Mouse (Mus musculus) heart, embryonic 11.5 days (tissue): ENCODE results near the gene AC109138.7. TPM values are rescaled to one million over a fixed set of nuclear protein-coding genes. Genes with fewer than 3 reads are reported as not detected.
A peak's percentile ranks its signal among the peaks of the same experiment; 100 is the strongest.

Source experiments
- ATAC-seq: fragments of 200-750 bp; cut with Nextera tagmentation; replicated peaks from 2 replicates; pipeline ENCODE4 v1.8.0; 2017; ENCODE audit warnings: moderate library complexity; ENCODE audit not compliant: insufficient number of reproducible peaks, low FRiP score, low TSS enrichment
- H3K27ac ChIP-seq: fragments of 300-500 bp; sonication (generic); 2 replicates; pipeline ENCODE4 v1.5.1; 2014; ENCODE audit warnings: mild to moderate bottlenecking, low read depth, low read length
- H3K27me3 ChIP-seq: fragments of 300-500 bp; sonication (generic); 2 replicates; pipeline ENCODE4 v1.6.1; 2014; ENCODE audit warnings: mild to moderate bottlenecking, low read length, mixed read lengths; ENCODE audit not compliant: control insufficient read depth, insufficient read depth
- H3K36me3 ChIP-seq: fragments of 300-500 bp; sonication (generic); 2 replicates; pipeline ENCODE4 v1.6.1; 2014; ENCODE audit warnings: mild to moderate bottlenecking, low read length, moderate library complexity, mixed read lengths; ENCODE audit not compliant: control insufficient read depth, insufficient read depth
- H3K4me1 ChIP-seq: fragments of 300-500 bp; sonication (generic); 2 replicates; pipeline ENCODE4 v1.6.1; 2014; ENCODE audit warnings: low read length; ENCODE audit not compliant: control insufficient read depth, insufficient read depth
- H3K4me2 ChIP-seq: fragments of 300-500 bp; sonication (generic); 2 replicates; pipeline ENCODE4 v1.6.1; 2014; ENCODE audit warnings: mild to moderate bottlenecking, moderate library complexity
- H3K4me3 ChIP-seq: fragments of 300-500 bp; sonication (generic); 2 replicates; pipeline ENCODE4 v1.5.1; 2014; ENCODE audit warnings: low read depth, low read length
- H3K9ac ChIP-seq: fragments of 300-500 bp; sonication (generic); 2 replicates; pipeline ENCODE4 v1.6.1; 2014; ENCODE audit warnings: mild to moderate bottlenecking, low read depth, low read length, moderate library complexity
- H3K9me3 ChIP-seq: fragments of 300-500 bp; sonication (generic); replicated peaks from 2 replicates; pipeline ENCODE4 v1.6.1; 2016; ENCODE audit warnings: low read length; ENCODE audit not compliant: control insufficient read depth
- WGBS: fragments of 180-500 bp; shearing (Covaris S2); extraction: QIAGEN DNeasy Blood & Tissue Kit; methylation state at CpG from one replicate; pipeline ENCODE4 v1.1.7; 2014; ENCODE audit not compliant: insufficient replicate concordance; 5-methylcytosine and 5-hydroxymethylcytosine counted together
- polyA plus RNA-seq: library from polyadenylated mRNA; unstranded; fragments of >200 nt; fragmentation: Nextera tagmentation; extraction: Ambion mirVana; gene quantifications from 2 replicates; pipeline ENCODE4 v1.2.1, GENCODE M21; 2014

Gene AC109138.7
- polyA plus RNA-seq, 1 experiment from 2014 or later: not detected

DNA sequence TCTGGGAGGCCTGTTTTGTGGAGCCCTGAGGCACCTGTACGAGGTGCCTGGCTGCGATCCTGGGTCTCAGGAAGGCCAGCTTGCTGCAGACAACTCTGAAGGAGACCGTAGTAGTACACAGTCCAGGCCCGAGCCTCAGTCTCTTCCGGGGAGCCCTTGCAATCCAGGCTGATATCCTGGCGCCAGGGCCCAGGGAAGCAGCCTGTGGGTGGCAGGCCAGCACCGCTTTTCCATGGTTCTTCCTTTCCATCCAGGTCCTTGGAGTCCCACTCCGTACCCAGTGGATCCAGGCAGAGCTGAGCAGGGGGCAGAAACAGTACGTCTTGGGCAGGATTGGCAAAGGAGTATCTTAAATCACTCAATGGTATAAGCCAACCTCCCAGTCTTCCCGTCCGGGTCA is 41.2 kb upstream of the AC109138.7 start:
- Histone ChIP-seq H3K9me3 (no peaks in the 10 kb centered on the region), H3K4me2 (no peak overlapping the region), H3K9ac (no peak overlapping the region), H3K4me3 (no peak overlapping the region), H3K27ac (no peak overlapping the region), H3K4me1 (peaks cover 29% of the 10 kb centered on the region), H3K36me3 (no peaks in the 10 kb centered on the region), H3K27me3 (no peaks in the 10 kb centered on the region)
- 55% methylated on average over 11 of the region's 11 CpGs for WGBS
- no peak for ATAC-seq

- Histone ChIP-seq H3K4me2 (peak within 1 kb of the TSS; percentile 64), H3K4me3 (peak within 1 kb of the TSS; percentile 24), H3K4me1 (peaks cover 21% of the 10 kb centered on the region), H3K27me3 (no peaks in the 10 kb centered on the region), H3K9me3 (no peaks in the 10 kb centered on the region), H3K27ac (no peak within 1 kb of the TSS), H3K36me3 (no peaks in the 10 kb centered on the region), H3K9ac (peak within 1 kb of the TSS; percentile 61)
- 3% methylated on average over 11 of the region's 11 CpGs for WGBS
- peak; percentile 47 for ATAC-seq
Measured at GRCm38 (mm10) chr19:4175368-4175947, 38.7 kb upstream of the AC109138.7 start, which contains the start of gene Carns1. TSS of gene Carns1 (minus strand) at chr19:4175479.

- Histone ChIP-seq H3K4me1 (peaks cover 13% of the 10 kb centered on the region), H3K27ac (no peak overlapping the region), H3K9me3 (no peaks in the 10 kb centered on the region), H3K4me2 (no peak overlapping the region), H3K9ac (no peak overlapping the region), H3K4me3 (no peak overlapping the region), H3K36me3 (no peaks in the 10 kb centered on the region), H3K27me3 (0 out of 2 replicates have a peak, but pooled peaks cover 3% of the 10 kb centered on the region)
- 74% methylated on average over 7 of the region's 7 CpGs for WGBS
- ATAC-seq: no peak
Measured at GRCm38 (mm10) chr19:4180411-4180810, 33.7 kb upstream of the AC109138.7 start.

DNA sequence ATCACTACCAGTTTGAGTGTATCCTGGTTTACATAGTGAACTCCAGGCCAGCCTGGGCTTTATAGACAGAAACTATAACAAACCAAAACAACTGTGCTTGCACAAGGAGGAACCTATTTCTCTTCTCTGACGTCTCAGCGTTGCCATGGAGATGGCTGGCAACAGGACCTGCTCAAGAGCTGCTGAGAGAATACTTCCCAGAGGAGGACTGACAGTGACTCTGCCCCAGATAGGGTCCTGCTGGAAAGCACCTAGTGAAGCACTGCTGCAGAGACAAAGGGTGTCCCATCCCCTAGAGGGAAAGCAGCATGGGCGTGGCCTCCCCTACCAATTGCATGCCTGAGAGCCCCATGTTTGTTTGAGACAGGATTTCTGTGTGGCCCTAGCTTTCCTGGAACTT is 32.3 kb upstream of the AC109138.7 start:
- no peak overlapping the region for H3K9ac ChIP-seq
- H3K27ac ChIP-seq: no peak overlapping the region
- H3K4me1 ChIP-seq: peaks cover 9% of the 10 kb centered on the region
- no peak for ATAC-seq
- no peak overlapping the region for H3K4me3 ChIP-seq
- no peaks in the 10 kb centered on the region for H3K9me3 ChIP-seq
- WGBS: 50% methylated on average over 3 of the region's 3 CpGs
- H3K27me3 ChIP-seq: 0 out of 2 replicates have a peak, but pooled peaks cover 3% of the 10 kb centered on the region
- no peak overlapping the region for H3K4me2 ChIP-seq
- no peaks in the 10 kb centered on the region for H3K36me3 ChIP-seq

- peaks cover 9% of the 10 kb centered on the region for H3K4me1 ChIP-seq
- 0 out of 2 replicates have a peak, but pooled peaks cover 3% of the 10 kb centered on the region for H3K27me3 ChIP-seq
- no peaks in the 10 kb centered on the region for H3K9me3 ChIP-seq
- H3K9ac ChIP-seq: no peak overlapping the region
- no peak overlapping the region for H3K27ac ChIP-seq
- H3K4me3 ChIP-seq: no peak overlapping the region
- 82% methylated on average over 2 of the region's 2 CpGs for WGBS
- H3K4me2 ChIP-seq: no peak overlapping the region
- H3K36me3 ChIP-seq: no peaks in the 10 kb centered on the region
- no peak for ATAC-seq
Measured at GRCm38 (mm10) chr19:4183689-4184088, 30.5 kb upstream of the AC109138.7 start.

DNA sequence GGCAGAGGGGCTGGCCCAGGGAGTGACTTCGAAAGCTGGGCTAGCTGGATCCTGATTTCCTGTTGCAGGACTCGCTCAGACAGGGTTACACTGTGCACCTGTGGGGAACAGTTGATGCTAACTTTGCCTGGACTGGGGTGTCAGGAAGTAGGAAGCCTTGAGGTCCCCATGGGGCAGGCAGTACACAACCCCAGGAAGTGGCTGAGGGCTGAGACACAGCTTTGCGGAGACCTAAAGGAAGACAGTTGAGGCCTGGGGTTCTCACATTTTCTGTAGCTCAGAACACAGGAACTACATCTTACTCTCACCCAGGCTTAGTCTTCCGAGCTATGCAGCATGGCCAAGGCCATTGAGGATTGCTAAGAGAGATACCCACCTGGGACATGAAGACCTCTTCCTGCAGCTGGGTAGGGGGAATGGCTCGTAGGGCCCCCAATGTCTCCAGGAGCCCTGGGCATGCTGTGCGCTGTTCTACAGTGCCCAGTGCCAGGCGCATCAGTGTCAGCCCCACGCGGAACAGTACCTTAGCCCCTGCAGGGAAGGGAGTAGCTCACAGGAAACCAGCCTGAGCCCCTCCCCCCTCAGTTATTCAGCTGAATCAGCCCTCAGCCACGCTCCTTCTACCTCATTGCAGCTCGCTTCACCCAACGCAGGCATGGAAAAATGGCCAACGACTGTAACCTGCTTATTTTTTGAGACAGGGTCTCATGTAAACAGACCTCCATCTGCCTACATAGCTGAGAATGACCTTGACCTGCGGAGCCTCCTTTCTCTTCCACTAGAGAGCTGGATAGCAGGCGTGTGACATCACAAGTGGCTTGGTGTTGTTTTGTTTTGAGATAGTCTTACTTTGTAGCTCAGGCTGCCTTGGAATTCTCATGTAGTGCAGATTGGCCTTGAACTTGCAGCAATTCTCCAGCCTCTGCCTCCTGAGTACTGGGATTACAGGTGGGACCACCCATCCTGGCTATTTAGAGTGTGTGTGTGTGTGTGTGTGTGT is 28.9 kb upstream of the AC109138.7 start:
- 52% methylated on average over 15 of the region's 15 CpGs for WGBS
- 0 out of 2 replicates have a peak overlapping the region, but pooled peaks have one; percentile 15 for H3K27ac ChIP-seq
- no peak overlapping the region for H3K9ac ChIP-seq
- H3K4me1 ChIP-seq: peaks cover 9% of the 10 kb centered on the region
- H3K4me2 ChIP-seq: no peak overlapping the region; the same call in 1 of the 2 replicates
- no peak for ATAC-seq
- H3K9me3 ChIP-seq: no peaks in the 10 kb centered on the region
- H3K4me3 ChIP-seq: no peak overlapping the region
- H3K36me3 ChIP-seq: no peaks in the 10 kb centered on the region
- 0 out of 2 replicates have a peak, but pooled peaks cover 3% of the 10 kb centered on the region for H3K27me3 ChIP-seq

- no peaks in the 10 kb centered on the region for H3K36me3 ChIP-seq
- WGBS: 65% methylated on average over 3 of the region's 3 CpGs
- ATAC-seq: no peak
- H3K27ac ChIP-seq: no peak overlapping the region
- no peak overlapping the region for H3K4me3 ChIP-seq
- H3K27me3 ChIP-seq: 0 out of 2 replicates have a peak, but pooled peaks cover 3% of the 10 kb centered on the region
- no peak overlapping the region for H3K4me2 ChIP-seq
- 0 out of 2 replicates have a peak overlapping the region, but pooled peaks have one; percentile 34 for H3K9ac ChIP-seq
- H3K4me1 ChIP-seq: peaks cover 18% of the 10 kb centered on the region
- H3K9me3 ChIP-seq: no peaks in the 10 kb centered on the region
Measured at GRCm38 (mm10) chr19:4187303-4187702, 26.9 kb upstream of the AC109138.7 start.

DNA sequence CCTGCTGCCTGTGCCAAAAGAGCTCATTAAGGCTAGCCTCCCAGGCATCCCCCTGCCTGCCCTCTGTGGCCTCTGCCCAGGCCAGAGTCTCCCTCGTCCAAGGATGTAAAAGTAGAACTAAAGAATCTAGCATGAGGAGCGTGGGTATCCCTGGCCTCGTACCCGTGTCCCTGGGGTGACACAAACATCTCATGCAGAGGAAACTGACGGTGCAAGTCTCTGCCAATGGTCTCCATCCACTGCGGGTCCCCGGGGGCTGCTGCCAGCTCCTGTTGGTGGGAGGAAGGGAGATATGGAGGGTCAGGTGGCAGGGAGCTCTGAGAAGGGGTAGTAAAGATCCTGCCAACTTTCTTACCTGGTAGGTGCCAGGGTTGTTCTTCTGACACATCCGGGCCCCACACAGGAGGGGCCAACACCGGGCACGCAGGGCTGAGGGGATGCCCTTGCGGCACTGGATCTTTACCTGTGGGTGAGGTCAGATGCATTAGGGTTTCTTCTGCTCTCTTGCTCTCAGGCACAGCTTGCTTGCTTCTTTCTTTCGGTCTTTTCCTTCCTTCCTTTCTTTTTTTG is 25.0 kb upstream of the AC109138.7 start:
- Histone ChIP-seq H3K36me3 (peaks cover 6% of the 10 kb centered on the region; the same call in 1 of the 2 replicates), H3K27ac (no peak overlapping the region), H3K27me3 (0 out of 2 replicates have a peak, but pooled peaks cover 3% of the 10 kb centered on the region), H3K9me3 (no peaks in the 10 kb centered on the region), H3K4me3 (no peak overlapping the region), H3K9ac (no peak overlapping the region), H3K4me1 (peaks cover 32% of the 10 kb centered on the region), H3K4me2 (no peak overlapping the region)
- ATAC-seq: no peak
- WGBS: 83% methylated on average over 12 of the region's 12 CpGs
